Mouse (Mus musculus) heart, embryonic 16.5 days (tissue): Measurements from ENCODE around the gene Ppm1h. TPM values are rescaled to one million over a fixed set of nuclear protein-coding genes. Genes with fewer than 3 reads are reported as not detected.

ENCODE experiments used
- ATAC-seq: fragments of 200-750 bp; cut with Nextera tagmentation; replicated peaks from 2 replicates; pipeline ENCODE4 v1.8.0; 2017; ENCODE audit warnings: moderate number of reproducible peaks; ENCODE audit not compliant: insufficient read depth, low FRiP score; ENCODE audit errors: extremely low read depth
- H3K27ac ChIP-seq: fragments of 300-500 bp; sonication (generic); 2 replicates; pipeline ENCODE4 v1.5.1; 2014; ENCODE audit warnings: mild to moderate bottlenecking, low read length, control low read depth, moderate library complexity
- H3K27me3 ChIP-seq: fragments of 300-500 bp; sonication (generic); 2 replicates; pipeline ENCODE4 v1.6.1; 2014; ENCODE audit warnings: low read length, mixed read lengths; ENCODE audit not compliant: control insufficient read depth, insufficient read depth
- H3K36me3 ChIP-seq: fragments of 300-500 bp; sonication (generic); 2 replicates; pipeline ENCODE4 v1.6.1; 2014; ENCODE audit not compliant: control insufficient read depth, insufficient read depth
- H3K4me1 ChIP-seq: fragments of 300-500 bp; sonication (generic); 2 replicates; pipeline ENCODE4 v1.6.1; 2014; ENCODE audit warnings: low read length, mixed read lengths; ENCODE audit not compliant: control insufficient read depth, insufficient read depth
- H3K4me2 ChIP-seq: fragments of 300-500 bp; sonication (generic); 2 replicates; pipeline ENCODE4 v1.6.1; 2014; ENCODE audit warnings: low read depth, mild to moderate bottlenecking, control low read depth, low read length
- H3K4me3 ChIP-seq: fragments of 300-500 bp; sonication (generic); 2 replicates; pipeline ENCODE4 v1.5.1; 2014; ENCODE audit warnings: mild to moderate bottlenecking, control low read depth, low read length
- H3K9ac ChIP-seq: fragments of 300-500 bp; sonication (generic); 2 replicates; pipeline ENCODE4 v1.6.1; 2014; ENCODE audit warnings: low read length, control low read depth
- H3K9me3 ChIP-seq: fragments of 300-500 bp; sonication (generic); replicated peaks from 2 replicates; pipeline ENCODE4 v1.6.1; 2016; ENCODE audit warnings: low read length; ENCODE audit not compliant: control insufficient read depth
- WGBS: fragments of 180-500 bp; shearing (Covaris S2); extraction: QIAGEN DNeasy Blood & Tissue Kit; methylation state at CpG from one replicate; pipeline ENCODE4 v1.1.7; 2014; 5-methylcytosine and 5-hydroxymethylcytosine counted together
- polyA plus RNA-seq: library from polyadenylated mRNA; unstranded; fragments of >200 nt; fragmentation: Nextera tagmentation; extraction: Ambion mirVana; gene quantifications from 2 replicates; pipeline ENCODE4 v1.2.1, GENCODE M21; 2015

The Ppm1h gene
- polyA plus RNA-seq, 1 experiment from 2014 or later, result 9.4 TPM

GRCm38 (mm10) chr10:122756879-122757530 is 78.4 kb downstream of the Ppm1h start:
- Histone ChIP-seq H3K4me2 (no peak overlapping the region), H3K27ac (no peak overlapping the region; the same call in 1 of the 2 replicates)

GRCm38 (mm10) chr10:122757727-122758126 is 79.2 kb downstream of the Ppm1h start:
- no peaks in the 10 kb centered on the region for H3K36me3 ChIP-seq
- no peak for ATAC-seq
- H3K27ac ChIP-seq, result peak overlapping the region; percentile 6; the same call in 1 of the 2 replicates
- no peak overlapping the region for H3K4me2 ChIP-seq
- WGBS, result 79% methylated on average over 12 of the region's 12 CpGs
- H3K27me3 ChIP-seq, result no peaks in the 10 kb centered on the region
- H3K9ac ChIP-seq, result no peak overlapping the region
- H3K9me3 ChIP-seq, result no peaks in the 10 kb centered on the region
- H3K4me3 ChIP-seq, result no peak overlapping the region
- H3K4me1 ChIP-seq, result peaks cover 10% of the 10 kb centered on the region

More at GRCm38 (mm10) chr10:122756879-122757530, 78.4 kb downstream of the Ppm1h start:
- H3K4me3 ChIP-seq, result no peak overlapping the region
- H3K27me3 ChIP-seq, result no peaks in the 10 kb centered on the region
- no peak overlapping the region for H3K9ac ChIP-seq
- H3K4me1 ChIP-seq, result peaks cover 10% of the 10 kb centered on the region
- no peaks in the 10 kb centered on the region for H3K36me3 ChIP-seq
- ATAC-seq, result no peak
- 40% methylated on average over 7 of the region's 7 CpGs for WGBS
- no peaks in the 10 kb centered on the region for H3K9me3 ChIP-seq

GRCm38 (mm10) chr10:122758346-122758745 is 79.8 kb downstream of the Ppm1h start:
- 68% methylated on average over 4 of the region's 4 CpGs for WGBS
- ATAC-seq, result peak; percentile 64; the same call in 1 of the 2 replicates
- H3K27ac ChIP-seq, result peak overlapping the region; percentile 6; the same call in 1 of the 2 replicates
- H3K9me3 ChIP-seq, result no peaks in the 10 kb centered on the region
- no peak overlapping the region for H3K9ac ChIP-seq
- no peak overlapping the region for H3K4me2 ChIP-seq
- no peaks in the 10 kb centered on the region for H3K27me3 ChIP-seq
- H3K4me1 ChIP-seq, result peaks cover 7% of the 10 kb centered on the region
- H3K36me3 ChIP-seq, result no peaks in the 10 kb centered on the region
- H3K4me3 ChIP-seq, result no peak overlapping the region

- no peak overlapping the region for H3K9ac ChIP-seq
- no peaks in the 10 kb centered on the region for H3K9me3 ChIP-seq
- ATAC-seq, result no peak
- H3K36me3 ChIP-seq, result no peaks in the 10 kb centered on the region
- H3K4me2 ChIP-seq, result no peak overlapping the region
- WGBS, result 79% methylated on average over 2 of the region's 2 CpGs
- H3K4me1 ChIP-seq, result peaks cover 2% of the 10 kb centered on the region
- no peak overlapping the region for H3K27ac ChIP-seq
- no peaks in the 10 kb centered on the region for H3K27me3 ChIP-seq
- H3K4me3 ChIP-seq, result no peak overlapping the region
Measured at GRCm38 (mm10) chr10:122759729-122760128, 81.2 kb downstream of the Ppm1h start.

- Histone ChIP-seq H3K36me3 (no peaks in the 10 kb centered on the region), H3K4me3 (no peak overlapping the region), H3K4me2 (no peak overlapping the region), H3K9me3 (no peaks in the 10 kb centered on the region), H3K27ac (no peak overlapping the region), H3K4me1 (peaks cover 9% of the 10 kb centered on the region), H3K27me3 (no peaks in the 10 kb centered on the region), H3K9ac (no peak overlapping the region)
- 71% methylated on average over 7 of the region's 7 CpGs for WGBS
- no peak for ATAC-seq
Measured at GRCm38 (mm10) chr10:122760469-122761307, 82.1 kb downstream of the Ppm1h start.

- Histone ChIP-seq H3K9ac (no peak overlapping the region), H3K27ac (no peak overlapping the region), H3K36me3 (no peaks in the 10 kb centered on the region), H3K9me3 (no peaks in the 10 kb centered on the region), H3K4me1 (peaks cover 9% of the 10 kb centered on the region), H3K4me2 (no peak overlapping the region), H3K4me3 (no peak overlapping the region), H3K27me3 (no peaks in the 10 kb centered on the region)
- ATAC-seq, result no peak
- 82% methylated on average over 6 of the region's 6 CpGs for WGBS
Measured at GRCm38 (mm10) chr10:122762772-122763511, 84.4 kb downstream of the Ppm1h start.

GRCm38 (mm10) chr10:122763596-122763995 is 85.0 kb downstream of the Ppm1h start:
- Histone ChIP-seq H3K27me3 (no peaks in the 10 kb centered on the region), H3K4me2 (no peak overlapping the region), H3K4me1 (peaks cover 9% of the 10 kb centered on the region), H3K9ac (no peak overlapping the region), H3K9me3 (no peaks in the 10 kb centered on the region), H3K36me3 (no peaks in the 10 kb centered on the region), H3K4me3 (no peak overlapping the region), H3K27ac (no peak overlapping the region)
- ATAC-seq, result no peak
- 81% methylated on average over 1 of the region's 1 CpGs for WGBS

- ATAC-seq, result no peak
- Histone ChIP-seq H3K27me3 (no peaks in the 10 kb centered on the region), H3K9ac (no peak overlapping the region), H3K36me3 (no peaks in the 10 kb centered on the region), H3K9me3 (no peaks in the 10 kb centered on the region), H3K4me3 (no peak overlapping the region), H3K4me2 (no peak overlapping the region), H3K4me1 (peaks cover 12% of the 10 kb centered on the region), H3K27ac (peak overlapping the region; percentile 42; the same call in 1 of the 2 replicates)
- WGBS, result 40% methylated on average over 7 of the region's 7 CpGs
Measured at GRCm38 (mm10) chr10:122764653-122765052, 86.1 kb downstream of the Ppm1h start.
